Mouse (Mus musculus) lung, postnatal 0 days (tissue): ENCODE data around the gene Srrt.

Experiments used
- CTCF ChIP-seq: IDR thresholded peaks from 2 replicates; pipeline ENCODE4 v1.5.1; 2016; ENCODE audit warnings: antibody characterized with exemption, mild to moderate bottlenecking
- EP300 ChIP-seq: IDR thresholded peaks from 2 replicates; pipeline ENCODE4 v1.6.1; 2016; ENCODE audit warnings: antibody characterized with exemption, mild to moderate bottlenecking, control low read depth

DNA sequence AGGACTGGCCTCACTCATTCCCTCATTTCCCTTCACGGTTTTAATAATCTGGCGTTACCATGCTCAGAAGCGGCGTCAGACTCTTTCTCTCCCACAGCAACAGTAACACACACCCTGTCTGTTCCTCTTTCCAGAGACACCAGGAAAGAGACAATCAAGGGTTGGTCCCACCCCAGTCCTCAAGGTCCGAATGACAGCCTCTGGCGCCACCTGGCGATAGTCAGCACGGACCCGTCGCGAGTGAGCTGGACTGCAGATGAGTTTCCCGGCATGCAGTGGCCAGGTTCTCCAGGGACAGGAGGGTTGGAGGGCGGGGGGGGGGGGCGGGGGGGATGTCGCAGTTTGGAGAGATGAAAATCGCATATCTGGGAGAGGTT lies 20.8 kb downstream of the Srrt start:
- peak; percentile 88 for TF ChIP-seq CTCF
- no peak for TF ChIP-seq EP300
